Mouse (Mus musculus): ENCODE measurements around the gene Nav2.

- TF ChIP-seq CTCF (conservative IDR thresholded peaks at IDR 0.05; ENCODE audit: low read length), result no peak
- no peak for TF ChIP-seq POU5F1 (IDR thresholded peaks at IDR 0.05; ENCODE audit: borderline replicate concordance, low read length)
- no peak for TF ChIP-seq NANOG (IDR thresholded peaks at IDR 0.05; ENCODE audit: borderline replicate concordance, low read length)
Observed at GRCm38 (mm10) chr7:49497426-49497892, 588.9 kb downstream of the Nav2 start.

Data from E14TG2a.4 (cell line).